Mouse (Mus musculus) forebrain, embryonic 12.5 days (tissue): ENCODE data around the gene Cd180. TPM values are rescaled to one million over a fixed set of nuclear protein-coding genes. Genes with fewer than 3 reads are reported as not detected.

ENCODE experiments used
- ATAC-seq: fragments of 200-750 bp; cut with Nextera tagmentation; 2 replicates; pipeline ENCODE4 v1.8.0; 2017; ENCODE audit warnings: moderate TSS enrichment; ENCODE audit not compliant: low FRiP score
- H3K27ac ChIP-seq: fragments of 300-500 bp; sonication (generic); 2 replicates; pipeline ENCODE4 v1.5.1; 2016; ENCODE audit warnings: mild to moderate bottlenecking
- H3K27me3 ChIP-seq: fragments of 300-500 bp; sonication (generic); 2 replicates; pipeline ENCODE4 v1.6.1; 2016; ENCODE audit warnings: mild to moderate bottlenecking
- H3K36me3 ChIP-seq: fragments of 300-500 bp; sonication (generic); replicated peaks from 2 replicates; pipeline ENCODE4 v1.6.1; 2016; ENCODE audit warnings: mild to moderate bottlenecking
- H3K4me1 ChIP-seq: fragments of 300-500 bp; sonication (generic); 2 replicates; pipeline ENCODE4 v1.6.1; 2016
- H3K4me2 ChIP-seq: fragments of 300-500 bp; sonication (generic); 2 replicates; pipeline ENCODE4 v1.6.1; 2016; ENCODE audit warnings: mild to moderate bottlenecking, moderate library complexity
- H3K4me3 ChIP-seq: fragments of 300-500 bp; sonication (generic); replicated peaks from 2 replicates; pipeline ENCODE4 v1.5.1; 2016; ENCODE audit warnings: mild to moderate bottlenecking
- H3K9ac ChIP-seq: fragments of 300-500 bp; sonication (generic); 2 replicates; pipeline ENCODE4 v1.6.1; 2016; ENCODE audit warnings: mild to moderate bottlenecking
- H3K9me3 ChIP-seq: fragments of 300-500 bp; sonication (generic); 2 replicates; pipeline ENCODE4 v1.6.1; 2016
- WGBS: fragments of 180-500 bp; shearing (Covaris S2); methylation state at CpG from one replicate; pipeline ENCODE4 v1.1.7; 2016; 5-methylcytosine and 5-hydroxymethylcytosine counted together
- polyA plus RNA-seq: library from polyadenylated mRNA; unstranded; fragments of >200 nt; fragmentation: Nextera tagmentation; extraction: Ambion mirVana; gene quantifications from 2 replicates; pipeline ENCODE4 v1.2.1, GENCODE M21; 2016

Gene Cd180
- polyA plus RNA-seq, 1 experiment from 2014 or later, result 0.50 TPM

DNA sequence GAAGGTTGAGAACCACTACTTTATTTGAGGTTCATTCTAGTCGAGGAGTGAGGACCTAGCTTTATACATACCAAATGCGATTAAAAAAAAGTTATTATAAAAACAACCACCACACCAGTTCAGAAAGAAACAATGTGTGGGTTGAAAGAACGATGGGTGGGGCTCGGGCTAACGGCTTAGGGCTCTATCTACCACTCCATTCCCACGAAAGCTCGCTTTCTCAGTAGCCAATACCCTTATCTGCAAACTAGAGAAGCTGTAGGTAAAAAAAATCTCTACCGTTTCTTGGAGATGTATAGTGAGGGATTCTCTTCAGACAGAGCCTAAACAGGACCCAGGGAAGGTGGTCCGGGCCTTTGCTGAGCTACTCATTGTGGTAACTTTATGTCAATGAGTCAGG lies 79.8 kb downstream of the Cd180 start:
- H3K27ac ChIP-seq, result no peak overlapping the region
- H3K4me2 ChIP-seq, result no peak overlapping the region
- ATAC-seq, result no peak
- H3K4me3 ChIP-seq, result no peak overlapping the region
- H3K9me3 ChIP-seq, result no peaks in the 10 kb centered on the region
- WGBS, result 92% methylated on average over 9 of the region's 9 CpGs
- H3K4me1 ChIP-seq, result 0 out of 2 replicates have a peak, but pooled peaks cover 6% of the 10 kb centered on the region
- no peaks in the 10 kb centered on the region for H3K27me3 ChIP-seq
- H3K36me3 ChIP-seq, result 0 out of 2 replicates have a peak, but pooled peaks cover 5% of the 10 kb centered on the region
- no peak overlapping the region for H3K9ac ChIP-seq

DNA sequence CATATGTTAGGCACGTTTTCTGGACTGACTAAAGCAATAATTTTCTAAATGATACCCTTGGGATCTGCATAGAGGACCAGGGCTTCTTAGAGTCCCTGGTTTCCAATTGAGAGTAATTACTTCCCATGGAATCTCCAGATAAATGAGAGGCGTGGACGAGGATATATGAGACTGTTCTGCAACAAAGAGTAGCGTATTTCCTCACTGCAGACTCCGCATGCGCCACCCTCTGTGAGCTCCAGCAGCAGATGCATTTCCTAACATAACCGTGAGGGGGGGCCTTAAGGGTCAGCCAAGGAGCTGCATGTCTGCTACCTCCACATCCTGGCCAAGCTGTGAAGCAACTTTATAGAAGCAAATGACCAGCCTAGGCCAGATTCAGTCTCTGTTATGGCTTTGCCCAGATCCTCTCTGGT lies 81.4 kb downstream of the Cd180 start:
- H3K27me3 ChIP-seq, result no peaks in the 10 kb centered on the region
- no peaks in the 10 kb centered on the region for H3K4me1 ChIP-seq
- H3K4me3 ChIP-seq, result no peak overlapping the region
- no peak overlapping the region for H3K9ac ChIP-seq
- H3K9me3 ChIP-seq, result no peaks in the 10 kb centered on the region
- H3K4me2 ChIP-seq, result no peak overlapping the region
- ATAC-seq, result 0 out of 2 replicates have a peak, but pooled peaks have one; percentile 23
- 69% methylated on average over 7 of the region's 7 CpGs for WGBS
- no peak overlapping the region for H3K27ac ChIP-seq
- 0 out of 2 replicates have a peak, but pooled peaks cover 6% of the 10 kb centered on the region for H3K36me3 ChIP-seq

DNA sequence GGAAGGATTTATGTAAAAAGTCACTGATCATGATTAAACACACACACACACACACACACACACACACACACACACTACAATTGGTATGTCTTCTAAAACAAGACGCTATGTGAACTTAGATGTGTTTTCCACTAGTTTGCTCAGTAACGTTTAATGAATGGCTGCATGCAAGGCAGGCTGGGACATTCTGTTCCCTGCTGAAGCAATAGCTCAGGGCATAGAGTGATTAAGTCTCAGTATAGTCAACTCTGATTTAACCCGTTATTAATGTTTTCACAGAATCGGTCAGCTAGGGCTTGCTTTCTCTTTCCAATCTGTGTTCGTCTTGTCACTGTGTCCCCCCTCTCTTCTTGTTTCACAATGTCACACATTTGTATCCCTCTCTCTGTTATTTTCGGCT lies 82.1 kb downstream of the Cd180 start:
- Histone ChIP-seq H3K27me3 (no peaks in the 10 kb centered on the region), H3K4me2 (no peak overlapping the region), H3K9ac (no peak overlapping the region), H3K9me3 (no peaks in the 10 kb centered on the region), H3K4me1 (no peaks in the 10 kb centered on the region), H3K4me3 (no peak overlapping the region), H3K27ac (no peak overlapping the region), H3K36me3 (0 out of 2 replicates have a peak, but pooled peaks cover 6% of the 10 kb centered on the region)
- 86% methylated on average over 6 of the region's 6 CpGs for WGBS
- no peak for ATAC-seq

DNA sequence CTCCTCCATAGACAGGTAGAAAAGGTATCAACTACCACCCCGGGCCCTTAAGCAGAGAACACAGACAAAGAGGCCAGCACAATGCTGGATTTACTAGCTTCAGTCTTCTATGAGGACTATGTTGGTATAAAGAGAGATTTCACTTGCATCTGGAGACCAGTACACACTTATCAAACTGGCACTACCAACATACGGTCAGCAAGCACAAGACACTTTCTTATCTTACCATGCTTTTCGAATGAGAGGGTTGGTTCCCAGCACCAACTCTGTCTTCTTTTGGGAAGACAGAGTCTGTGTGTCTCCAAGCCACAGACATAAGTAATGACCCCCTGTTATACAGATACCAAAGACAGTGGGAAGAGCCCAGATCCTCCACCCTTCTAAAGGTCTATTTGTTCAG lies 85.5 kb downstream of the Cd180 start:
- Histone ChIP-seq H3K4me1 (no peaks in the 10 kb centered on the region), H3K36me3 (peaks cover 16% of the 10 kb centered on the region; the same call in 1 of the 2 replicates), H3K4me2 (no peak overlapping the region), H3K9ac (no peak overlapping the region), H3K27ac (no peak overlapping the region), H3K27me3 (no peaks in the 10 kb centered on the region), H3K4me3 (no peak overlapping the region), H3K9me3 (no peaks in the 10 kb centered on the region)
- ATAC-seq, result no peak
- WGBS, result 91% methylated on average over 3 of the region's 3 CpGs

DNA sequence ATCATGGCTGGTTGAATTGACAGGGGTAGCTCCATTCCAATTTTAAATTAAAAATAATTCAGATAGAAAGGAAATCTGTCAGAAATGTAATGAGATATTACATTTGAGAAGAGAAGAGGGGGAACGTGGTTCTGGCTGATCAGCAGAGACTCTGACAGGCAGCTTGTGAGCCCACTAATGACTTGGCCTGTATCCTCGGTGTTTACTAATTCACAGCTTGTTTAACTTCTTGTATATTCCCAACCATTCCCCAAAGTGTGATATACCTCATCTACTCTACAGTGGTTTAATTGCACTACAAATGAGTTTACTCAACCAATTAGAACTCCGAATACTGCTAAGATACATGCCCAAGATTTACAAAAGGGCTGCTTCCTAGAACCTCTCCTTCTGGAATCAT lies 85.9 kb downstream of the Cd180 start:
- peaks cover 16% of the 10 kb centered on the region; the same call in 1 of the 2 replicates for H3K36me3 ChIP-seq
- ATAC-seq, result no peak

DNA sequence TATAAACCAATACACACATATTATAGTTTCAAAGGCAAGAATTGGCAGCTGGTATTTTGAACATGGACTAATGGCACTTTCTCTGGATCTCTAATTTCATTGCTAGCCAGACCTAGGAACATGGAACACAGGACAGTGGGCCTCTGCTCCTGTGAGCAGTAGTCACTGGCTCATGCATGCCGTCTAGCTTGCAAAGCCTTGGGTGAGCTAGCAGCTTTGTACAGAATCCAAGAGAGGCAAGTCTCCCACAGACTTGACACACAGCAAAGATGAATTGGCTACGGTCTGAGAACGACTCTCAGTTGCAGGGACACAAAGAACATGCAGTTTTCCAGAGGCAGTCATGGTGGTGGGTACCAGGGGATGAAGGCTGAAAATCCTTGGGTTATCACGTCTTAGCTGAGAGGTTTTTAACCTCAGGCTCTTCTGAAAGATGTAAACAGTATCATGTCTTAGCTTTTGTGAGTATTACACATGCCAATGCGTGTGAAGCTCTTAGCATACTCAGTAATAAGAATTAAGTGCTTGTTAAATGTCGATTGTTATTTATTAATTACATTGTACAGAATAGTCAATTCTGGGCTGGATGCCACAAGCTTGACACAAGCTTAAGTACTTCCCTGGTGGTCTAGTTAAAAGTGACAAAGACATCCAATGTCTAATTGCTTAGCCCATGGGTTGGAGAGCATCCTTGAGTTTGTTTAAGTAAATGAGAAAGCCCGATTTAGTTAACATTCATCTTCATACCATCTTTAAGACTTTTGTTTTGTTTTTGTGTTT lies 90.4 kb downstream of the Cd180 start:
- no peaks in the 10 kb centered on the region for H3K9me3 ChIP-seq
- WGBS, result 68% methylated on average over 7 of the region's 7 CpGs
- ATAC-seq, result no peak
- H3K27me3 ChIP-seq, result no peaks in the 10 kb centered on the region
- no peak overlapping the region for H3K4me3 ChIP-seq
- H3K9ac ChIP-seq, result no peak overlapping the region
- peaks cover 10% of the 10 kb centered on the region; the same call in 1 of the 2 replicates for H3K36me3 ChIP-seq
- H3K27ac ChIP-seq, result no peak overlapping the region
- no peak overlapping the region for H3K4me2 ChIP-seq
- no peaks in the 10 kb centered on the region for H3K4me1 ChIP-seq

More for the DNA sequence above, 85.9 kb downstream of the Cd180 start:
- no peak overlapping the region for H3K4me3 ChIP-seq
- WGBS, result 82% methylated on average over 3 of the region's 3 CpGs
- no peaks in the 10 kb centered on the region for H3K4me1 ChIP-seq
- no peak overlapping the region for H3K9ac ChIP-seq
- no peaks in the 10 kb centered on the region for H3K27me3 ChIP-seq
- H3K4me2 ChIP-seq, result no peak overlapping the region
- H3K9me3 ChIP-seq, result no peaks in the 10 kb centered on the region
- no peak overlapping the region for H3K27ac ChIP-seq

DNA sequence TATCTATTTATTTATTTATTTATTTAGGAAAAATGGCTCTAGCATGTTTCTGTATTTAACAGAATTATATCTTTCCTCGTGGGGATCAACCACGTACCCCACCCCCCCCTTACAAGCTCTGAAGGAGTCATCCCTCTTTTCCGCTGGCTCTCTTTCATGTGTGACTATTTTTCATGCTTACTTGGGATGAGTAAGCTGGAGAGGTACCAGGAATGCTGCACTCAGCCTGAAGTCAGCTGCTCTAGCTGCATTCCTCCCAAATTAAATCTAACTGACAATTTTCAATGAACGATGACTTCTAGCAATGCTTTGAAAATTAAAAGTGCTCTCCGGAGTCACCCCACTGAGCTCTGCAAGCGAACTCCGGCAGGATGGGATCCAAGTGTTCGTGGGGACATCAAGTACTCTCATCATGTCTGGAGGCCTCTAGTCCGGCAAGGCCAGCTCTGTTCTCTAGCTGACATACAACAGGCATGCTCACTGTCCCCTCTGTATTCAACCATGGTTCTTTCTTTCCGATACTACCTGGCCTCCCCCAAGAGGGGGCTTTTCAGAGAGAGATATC lies 93.4 kb downstream of the Cd180 start:
- no peak overlapping the region for H3K4me2 ChIP-seq
- H3K9me3 ChIP-seq, result no peaks in the 10 kb centered on the region
- 94% methylated on average over 10 of the region's 10 CpGs for WGBS
- ATAC-seq, result no peak
- peaks cover 6% of the 10 kb centered on the region; the same call in 1 of the 2 replicates for H3K36me3 ChIP-seq
- H3K4me1 ChIP-seq, result no peaks in the 10 kb centered on the region
- no peaks in the 10 kb centered on the region for H3K27me3 ChIP-seq
- no peak overlapping the region for H3K9ac ChIP-seq
- H3K27ac ChIP-seq, result no peak overlapping the region
- H3K4me3 ChIP-seq, result no peak overlapping the region
